Mouse (Mus musculus) kidney, embryonic 15.5 days (tissue): ENCODE data around the gene Peli2. TPM values are rescaled to one million over a fixed set of nuclear protein-coding genes. Genes with fewer than 3 reads are reported as not detected.
A peak's percentile ranks its signal among the peaks of the same experiment; 100 is the strongest.
"Not testable (repeated sequence)": the region's sequence is repeated elsewhere in the genome, so short reads cannot be mapped to it uniquely, and the experiment has no call there.

Source experiments
- ATAC-seq: fragments of 200-750 bp; cut with Nextera tagmentation; replicated peaks from 2 replicates; pipeline ENCODE4 v1.8.0; 2017; ENCODE audit warnings: moderate TSS enrichment; ENCODE audit not compliant: low FRiP score
- H3K27ac ChIP-seq: fragments of 300-500 bp; sonication (generic); 2 replicates; pipeline ENCODE4 v1.5.1; 2015; ENCODE audit warnings: mild to moderate bottlenecking, inconsistent platforms
- H3K27me3 ChIP-seq: fragments of 300-500 bp; sonication (generic); 2 replicates; pipeline ENCODE4 v1.6.1; 2015; ENCODE audit warnings: inconsistent platforms
- H3K36me3 ChIP-seq: fragments of 300-500 bp; sonication (generic); 2 replicates; pipeline ENCODE4 v1.6.1; 2015; ENCODE audit warnings: inconsistent platforms
- H3K4me1 ChIP-seq: fragments of 300-500 bp; sonication (generic); 2 replicates; pipeline ENCODE4 v1.6.1; 2015; ENCODE audit warnings: inconsistent platforms
- H3K4me2 ChIP-seq: fragments of 300-500 bp; sonication (generic); 2 replicates; pipeline ENCODE4 v1.6.1; 2015; ENCODE audit warnings: moderate library complexity, mild to moderate bottlenecking, inconsistent platforms
- H3K4me3 ChIP-seq: fragments of 300-500 bp; sonication (generic); replicated peaks from 2 replicates; pipeline ENCODE4 v1.5.1; 2015; ENCODE audit warnings: mild to moderate bottlenecking, inconsistent platforms
- H3K9ac ChIP-seq: fragments of 300-500 bp; sonication (generic); 2 replicates; pipeline ENCODE4 v1.6.1; 2015; ENCODE audit warnings: mild to moderate bottlenecking, inconsistent platforms
- H3K9me3 ChIP-seq: fragments of 300-500 bp; sonication (generic); replicated peaks from 2 replicates; pipeline ENCODE4 v1.6.1; 2016; ENCODE audit warnings: inconsistent platforms
- WGBS: fragments of 180-500 bp; shearing (Covaris S2); methylation state at CpG from one replicate; pipeline ENCODE4 v1.1.7; 2015; ENCODE audit warnings: mixed read lengths; 5-methylcytosine and 5-hydroxymethylcytosine counted together
- polyA plus RNA-seq: library from polyadenylated mRNA; unstranded; fragments of >200 nt; fragmentation: Nextera tagmentation; extraction: Ambion mirVana; gene quantifications from 2 replicates; pipeline ENCODE4 v1.2.1, GENCODE M21; 2015

Peli2 gene
- 7.1 and 8.2 TPM in 2 replicates for polyA plus RNA-seq

GRCm38 (mm10) chr14:48120752-48121528 is at the start of gene Peli2:
Peli2 (plus strand) TSS chr14:48120823.
- Histone ChIP-seq H3K4me3 (peak within 1 kb of the TSS; percentile 89), H3K9ac (peak within 1 kb of the TSS; percentile 81), H3K27me3 (peaks cover 11% of the 10 kb centered on the region; the same call in 1 of the 2 replicates), H3K36me3 (no peaks in the 10 kb centered on the region), H3K4me1 (peaks cover 47% of the 10 kb centered on the region), H3K4me2 (peak within 1 kb of the TSS; percentile 85), H3K27ac (peak within 1 kb of the TSS; percentile 85), H3K9me3 (no peaks in the 10 kb centered on the region)
- WGBS: under 1% methylated on average over 99 of the region's 117 CpGs
- peak; percentile 85 for ATAC-seq

- WGBS: 83% methylated on average over 4 of the region's 4 CpGs
- H3K4me1 ChIP-seq: 0 out of 2 replicates have a peak, but pooled peaks cover 3% of the 10 kb centered on the region
- no peaks in the 10 kb centered on the region for H3K36me3 ChIP-seq
- H3K4me3 ChIP-seq: no peak overlapping the region
- no peak overlapping the region for H3K27ac ChIP-seq
- no peaks in the 10 kb centered on the region for H3K9me3 ChIP-seq
- ATAC-seq: no peak
- no peak overlapping the region for H3K9ac ChIP-seq
- H3K4me2 ChIP-seq: no peak overlapping the region
- no peaks in the 10 kb centered on the region for H3K27me3 ChIP-seq
These were observed 48.5 kb upstream of the Peli2 start for GRCm38 (mm10) chr14:48072104-48072503.

GRCm38 (mm10) chr14:48073247-48074161 is 47.1 kb upstream of the Peli2 start:
- Histone ChIP-seq H3K9me3 (no peaks in the 10 kb centered on the region), H3K9ac (no peak overlapping the region), H3K4me3 (no peak overlapping the region), H3K4me2 (no peak overlapping the region), H3K36me3 (no peaks in the 10 kb centered on the region), H3K27ac (no peak overlapping the region), H3K27me3 (no peaks in the 10 kb centered on the region), H3K4me1 (0 out of 2 replicates have a peak, but pooled peaks cover 3% of the 10 kb centered on the region)
- 61% methylated on average over 24 of the region's 24 CpGs for WGBS
- ATAC-seq: no peak

GRCm38 (mm10) chr14:48079574-48079973 is 41.0 kb upstream of the Peli2 start:
- ATAC-seq, H3K4me3 ChIP-seq, H3K9me3 ChIP-seq, H3K36me3 ChIP-seq, H3K27me3 ChIP-seq, H3K4me1 ChIP-seq, H3K27ac ChIP-seq, H3K4me2 ChIP-seq, H3K9ac ChIP-seq: not testable (repeated sequence)
- 93% methylated on average over 17 of the region's 17 CpGs for WGBS

DNA sequence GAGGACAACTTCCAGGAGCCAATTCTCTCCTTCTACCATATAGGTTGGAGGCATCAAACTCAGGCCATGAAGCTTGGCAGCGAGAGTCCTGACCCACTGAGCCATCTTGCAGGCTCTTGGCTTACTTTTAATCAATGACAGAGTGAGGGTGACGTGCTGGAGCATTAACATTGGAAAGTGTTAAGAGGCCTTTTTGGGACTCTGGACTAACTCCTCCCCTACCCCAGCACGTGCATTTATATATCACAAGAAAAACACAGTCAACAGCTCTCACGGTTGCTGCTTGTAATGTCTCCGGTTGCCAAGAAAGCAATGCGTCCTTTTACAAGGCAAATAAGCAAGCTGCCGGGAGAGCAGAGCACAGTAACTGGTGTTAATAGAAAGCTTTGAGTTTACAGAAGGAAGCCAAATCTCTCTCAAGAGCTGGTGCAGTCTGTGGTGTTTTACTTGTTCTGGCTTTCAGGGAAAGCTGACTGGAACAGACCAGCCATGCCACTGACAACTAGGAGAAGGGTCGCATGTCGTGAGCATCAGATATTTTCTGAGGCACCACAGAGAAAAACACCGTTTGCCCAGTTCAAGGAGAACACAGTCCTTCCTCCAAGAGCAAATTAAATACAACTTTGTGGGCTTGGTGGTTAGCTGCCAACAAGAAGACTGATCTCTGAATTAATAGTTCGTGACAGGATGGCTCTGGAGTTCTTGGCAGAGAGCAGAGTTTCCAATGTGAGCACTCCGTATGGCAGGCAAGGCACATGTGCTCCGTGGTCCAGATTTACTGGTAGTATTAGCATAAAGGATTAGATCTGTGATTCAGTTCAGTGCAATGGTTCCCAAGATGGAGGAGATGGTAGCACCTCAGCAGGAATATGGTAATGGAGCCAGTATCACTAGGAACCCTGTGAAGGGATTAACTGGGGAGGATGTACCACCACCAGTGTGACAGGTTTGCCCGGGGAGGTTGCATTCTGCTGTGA is 36.5 kb upstream of the Peli2 start:
- no peak overlapping the region for H3K9ac ChIP-seq
- 0 out of 2 replicates have a peak overlapping the region, but pooled peaks have one; percentile 12 for H3K4me2 ChIP-seq
- no peaks in the 10 kb centered on the region for H3K27me3 ChIP-seq
- no peak overlapping the region for H3K27ac ChIP-seq
- no peak overlapping the region for H3K4me3 ChIP-seq
- H3K4me1 ChIP-seq: 0 out of 2 replicates have a peak, but pooled peaks cover 11% of the 10 kb centered on the region
- H3K9me3 ChIP-seq: no peaks in the 10 kb centered on the region
- H3K36me3 ChIP-seq: no peaks in the 10 kb centered on the region
- WGBS: 25% methylated on average over 14 of the region's 14 CpGs
- ATAC-seq: no peak; the same call in 1 of the 2 replicates

- no peak overlapping the region for H3K27ac ChIP-seq
These were observed 33.8 kb upstream of the Peli2 start for GRCm38 (mm10) chr14:48086682-48087297.

DNA sequence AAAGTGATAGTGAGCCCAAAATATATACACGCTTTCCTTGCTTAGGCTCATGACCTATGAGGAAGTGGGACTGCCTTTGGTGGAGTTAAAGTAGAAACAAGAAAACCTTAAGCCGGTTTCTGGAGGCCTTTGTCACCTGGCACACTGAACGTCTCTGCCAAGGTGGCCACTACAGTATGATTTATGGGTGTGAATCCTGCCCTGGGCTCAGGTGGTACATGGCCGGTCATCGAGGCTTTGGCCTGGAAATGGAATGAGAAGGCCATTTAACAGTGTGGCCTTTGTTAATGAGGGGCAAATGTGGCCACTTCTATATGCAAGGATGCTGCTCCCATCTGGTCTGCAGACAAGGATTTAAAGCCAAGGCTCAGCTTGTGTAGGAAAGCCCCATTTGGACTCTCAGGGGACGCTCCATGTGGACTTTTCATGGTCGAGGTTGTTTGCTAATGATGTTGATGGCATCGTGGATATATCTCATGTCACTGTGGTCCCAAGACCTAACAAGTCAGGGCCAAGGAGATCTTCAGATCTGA is 33.3 kb upstream of the Peli2 start:
- WGBS: 60% methylated on average over 8 of the region's 8 CpGs
- H3K27ac ChIP-seq: no peak overlapping the region
- no peak overlapping the region for H3K4me3 ChIP-seq
- no peaks in the 10 kb centered on the region for H3K36me3 ChIP-seq
- no peaks in the 10 kb centered on the region for H3K9me3 ChIP-seq
- H3K4me2 ChIP-seq: no peak overlapping the region
- H3K4me1 ChIP-seq: 0 out of 2 replicates have a peak, but pooled peaks cover 11% of the 10 kb centered on the region
- H3K9ac ChIP-seq: no peak overlapping the region
- H3K27me3 ChIP-seq: no peaks in the 10 kb centered on the region
- no peak for ATAC-seq

More at GRCm38 (mm10) chr14:48086682-48087297, 33.8 kb upstream of the Peli2 start:
- no peak for ATAC-seq
- H3K9me3 ChIP-seq: no peaks in the 10 kb centered on the region
- no peak overlapping the region for H3K4me3 ChIP-seq
- no peaks in the 10 kb centered on the region for H3K36me3 ChIP-seq
- no peaks in the 10 kb centered on the region for H3K27me3 ChIP-seq
- 0 out of 2 replicates have a peak, but pooled peaks cover 11% of the 10 kb centered on the region for H3K4me1 ChIP-seq
- no peak overlapping the region for H3K9ac ChIP-seq
- 55% methylated on average over 7 of the region's 7 CpGs for WGBS
- no peak overlapping the region for H3K4me2 ChIP-seq

- H3K27ac ChIP-seq: no peak overlapping the region
- H3K9me3 ChIP-seq: no peaks in the 10 kb centered on the region
- ATAC-seq: no peak
- H3K4me3 ChIP-seq: no peak overlapping the region
- WGBS: 49% methylated on average over 4 of the region's 4 CpGs
- H3K4me2 ChIP-seq: no peak overlapping the region
- no peak overlapping the region for H3K9ac ChIP-seq
- H3K36me3 ChIP-seq: no peaks in the 10 kb centered on the region
- H3K4me1 ChIP-seq: no peaks in the 10 kb centered on the region
- no peaks in the 10 kb centered on the region for H3K27me3 ChIP-seq
These were observed 30.2 kb upstream of the Peli2 start for GRCm38 (mm10) chr14:48090465-48090864.

GRCm38 (mm10) chr14:48091160-48091559 is 29.5 kb upstream of the Peli2 start:
- no peak for ATAC-seq
- no peak overlapping the region for H3K4me3 ChIP-seq

DNA sequence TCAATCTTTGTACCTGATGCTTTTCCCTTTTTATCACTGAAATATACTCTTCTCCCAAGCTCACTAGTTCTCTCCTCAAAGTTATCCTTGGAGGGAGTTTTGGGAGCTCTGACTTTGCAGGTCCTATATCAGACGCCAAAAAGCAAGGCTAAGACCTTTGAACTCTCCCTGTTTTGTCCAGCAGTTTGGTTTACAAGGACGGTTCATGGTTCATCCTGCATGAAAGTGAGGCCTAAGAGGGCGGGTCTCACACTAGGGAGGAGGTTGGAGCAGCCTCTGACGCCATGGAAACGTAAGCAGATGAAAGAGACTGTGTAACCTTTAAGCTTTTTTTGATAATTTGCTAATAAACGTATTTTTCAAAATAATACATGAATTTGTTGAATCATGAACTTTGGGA is 22.4 kb upstream of the Peli2 start:
- no peak for ATAC-seq
- H3K27ac ChIP-seq: no peak overlapping the region
- H3K9ac ChIP-seq: no peak overlapping the region
- WGBS: 50% methylated on average over 6 of the region's 6 CpGs
- H3K4me1 ChIP-seq: no peaks in the 10 kb centered on the region
- no peak overlapping the region for H3K4me2 ChIP-seq
- no peak overlapping the region for H3K4me3 ChIP-seq
- H3K36me3 ChIP-seq: no peaks in the 10 kb centered on the region
- H3K9me3 ChIP-seq: no peaks in the 10 kb centered on the region
- no peaks in the 10 kb centered on the region for H3K27me3 ChIP-seq

More at GRCm38 (mm10) chr14:48091160-48091559, 29.5 kb upstream of the Peli2 start:
- no peak overlapping the region for H3K27ac ChIP-seq
- no peak overlapping the region for H3K4me2 ChIP-seq
- no peaks in the 10 kb centered on the region for H3K27me3 ChIP-seq
- WGBS: 87% methylated on average over 8 of the region's 8 CpGs
- no peaks in the 10 kb centered on the region for H3K9me3 ChIP-seq
- H3K36me3 ChIP-seq: no peaks in the 10 kb centered on the region
- H3K9ac ChIP-seq: no peak overlapping the region
- no peaks in the 10 kb centered on the region for H3K4me1 ChIP-seq
